Mouse (Mus musculus) adrenal gland, postnatal 10 days (tissue): ENCODE results near the gene Tbc1d10b. TPM values are rescaled to one million over a fixed set of nuclear protein-coding genes. Genes with fewer than 3 reads are reported as not detected.

Source experiments
- DNase-seq: peaks from one replicate; pipeline ENCODE4 v3.0.0; 2021; ENCODE audit warnings: mixed read lengths
- total RNA-seq, 2 experiments: library from RNA; stranded (reverse); gene quantifications; 2 replicates each; pipeline ENCODE4 v1.2.3; 2021

The Tbc1d10b gene
- total RNA-seq, 2 experiments from 2014 or later: 39.0 to 40.5 TPM

- peak; percentile 65 for DNase-seq
Observed at GRCm38 (mm10) chr7:127162546-127162945, 45.7 kb downstream of the Tbc1d10b start.

- DNase-seq: no peak
Observed at GRCm38 (mm10) chr7:127157548-127157947, 50.7 kb downstream of the Tbc1d10b start.

GRCm38 (mm10) chr7:127153477-127153876, 54.8 kb downstream of the Tbc1d10b start:
- peak; percentile 25 for DNase-seq

- no peak for DNase-seq
Observed at GRCm38 (mm10) chr7:127152464-127152863, 55.8 kb downstream of the Tbc1d10b start.

GRCm38 (mm10) chr7:127147901-127148300, 60.4 kb downstream of the Tbc1d10b start:
- DNase-seq: no peak

Other genes with a start within 250 kb of the Tbc1d10b start
- gene Cdipt, start 232.6 kb downstream of the Tbc1d10b start, total RNA-seq: 10 to 100 TPM; 70.6 to 76.4 TPM
- 1 to 10 TPM; 1.6 to 2.7 TPM for gene Cdiptos, start 232.4 kb downstream of the Tbc1d10b start, total RNA-seq
- 10 to 100 TPM; 55.7 to 60.9 TPM for gene Mvp, start 193.8 kb downstream of the Tbc1d10b start, total RNA-seq
- not detected for gene Pagr1b, start 192.0 kb downstream of the Tbc1d10b start, total RNA-seq
- gene Pagr1a, start 191.1 kb downstream of the Tbc1d10b start, total RNA-seq: 10 to 100 TPM; 10.1 to 19.1 TPM
- 10 to 100 TPM; 17.7 to 22.5 TPM for gene Gm42742, start 187.4 kb downstream of the Tbc1d10b start, total RNA-seq
- 1 to 10 TPM; 3.1 to 5.8 TPM for gene Prrt2, start 187.3 kb downstream of the Tbc1d10b start, total RNA-seq
- gene Maz, start 181.4 kb downstream of the Tbc1d10b start, total RNA-seq: 100 to 1,000 TPM; 135 to 159 TPM
- gene Kif22, start 166.0 kb downstream of the Tbc1d10b start, total RNA-seq: 10 to 100 TPM; 21.6 to 28.7 TPM
- under 1 TPM in 1 of 2 experiments, not detected in 1; 0.51 TPM for gene Zg16, start 121.1 kb downstream of the Tbc1d10b start, total RNA-seq
- 1 to 10 TPM; 3.3 TPM for gene AI467606, start 117.1 kb downstream of the Tbc1d10b start, total RNA-seq
- gene Qprt, start 86.2 kb downstream of the Tbc1d10b start, total RNA-seq: 10 to 100 TPM in 1 of 2 experiments, 1 to 10 TPM in 1; 7.6 to 20.7 TPM
- gene Spn, start 70.6 kb downstream of the Tbc1d10b start, total RNA-seq: 1 to 10 TPM; 3.2 to 3.3 TPM
- 10 to 100 TPM; 50.9 to 54.9 TPM for gene Cd2bp2, start 12.4 kb downstream of the Tbc1d10b start, total RNA-seq
- 1,000 to 10,000 TPM in 1 of 2 experiments, 100 to 1,000 TPM in 1; 678 to 2,339 TPM for gene Mylpf, start 422 bp upstream of the Tbc1d10b start, total RNA-seq
- 10 to 100 TPM in 1 of 2 experiments, 1 to 10 TPM in 1; 9.2 to 13.4 TPM for gene Zfp553, start 24.6 kb upstream of the Tbc1d10b start, total RNA-seq
- gene Sept1, start 24.7 kb upstream of the Tbc1d10b start, total RNA-seq: 10 to 100 TPM; 17.6 to 17.8 TPM
- 10 to 100 TPM; 23.5 to 31.7 TPM for gene Zfp771, start 35.8 kb upstream of the Tbc1d10b start, total RNA-seq
- gene Dctpp1, start 52.2 kb upstream of the Tbc1d10b start, total RNA-seq: 10 to 100 TPM; 60.7 to 65.0 TPM
- gene Sephs2, start 65.6 kb upstream of the Tbc1d10b start, total RNA-seq: 100 to 1,000 TPM; 189 to 268 TPM
- 1 to 10 TPM; 4.7 to 5.0 TPM for gene Itgal, start 87.8 kb upstream of the Tbc1d10b start, total RNA-seq
- 10 to 100 TPM; 31.7 to 38.2 TPM for gene Zfp768, start 137.1 kb upstream of the Tbc1d10b start, total RNA-seq
- gene Zfp747, start 167.6 kb upstream of the Tbc1d10b start, total RNA-seq: 1 to 10 TPM; 7.5 to 9.2 TPM
- gene 9130019O22Rik, start 178.7 kb upstream of the Tbc1d10b start, total RNA-seq: 1 to 10 TPM; 4.1 to 4.4 TPM
- 1 to 10 TPM; 8.6 to 9.4 TPM for gene E430018J23Rik, start 185.2 kb upstream of the Tbc1d10b start, total RNA-seq
- 1 to 10 TPM; 5.7 to 6.2 TPM for gene Zfp764, start 198.4 kb upstream of the Tbc1d10b start, total RNA-seq
- gene Zfp688, start 213.6 kb upstream of the Tbc1d10b start, total RNA-seq: 10 to 100 TPM; 11.3 to 13.0 TPM
- gene Zfp689, start 240.7 kb upstream of the Tbc1d10b start, total RNA-seq: 1 to 10 TPM; 3.6 to 4.3 TPM